Mouse (Mus musculus) hindbrain, embryonic 13.5 days (tissue): Measurements from ENCODE around the gene Abca12. TPM values are rescaled to one million over a fixed set of nuclear protein-coding genes. Genes with fewer than 3 reads are reported as not detected.

Experiments used
- ATAC-seq: fragments of 200-750 bp; cut with Nextera tagmentation; 2 replicates; pipeline ENCODE4 v1.8.0; 2017; ENCODE audit warnings: moderate TSS enrichment; ENCODE audit not compliant: low FRiP score
- H3K27ac ChIP-seq: fragments of 300-500 bp; sonication (generic); 2 replicates; pipeline ENCODE4 v1.5.1; 2015; ENCODE audit warnings: inconsistent platforms, mild to moderate bottlenecking, moderate library complexity
- H3K27me3 ChIP-seq: fragments of 300-500 bp; sonication (generic); 2 replicates; pipeline ENCODE4 v1.6.1; 2015; ENCODE audit warnings: mild to moderate bottlenecking, inconsistent platforms
- H3K36me3 ChIP-seq: fragments of 300-500 bp; sonication (generic); 2 replicates; pipeline ENCODE4 v1.6.1; 2015; ENCODE audit warnings: mild to moderate bottlenecking, inconsistent platforms
- H3K4me1 ChIP-seq: fragments of 300-500 bp; sonication (generic); replicated peaks from 2 replicates; pipeline ENCODE4 v1.6.1; 2015; ENCODE audit warnings: inconsistent platforms
- H3K4me2 ChIP-seq: fragments of 300-500 bp; sonication (generic); 2 replicates; pipeline ENCODE4 v1.6.1; 2015; ENCODE audit warnings: inconsistent platforms, mild to moderate bottlenecking, moderate library complexity
- H3K4me3 ChIP-seq: fragments of 300-500 bp; sonication (generic); 2 replicates; pipeline ENCODE4 v1.5.1; 2015; ENCODE audit warnings: mild to moderate bottlenecking, inconsistent platforms
- H3K9ac ChIP-seq: fragments of 300-500 bp; sonication (generic); 2 replicates; pipeline ENCODE4 v1.6.1; 2015; ENCODE audit warnings: mild to moderate bottlenecking, inconsistent platforms
- H3K9me3 ChIP-seq: fragments of 300-500 bp; sonication (generic); 2 replicates; pipeline ENCODE4 v1.6.1; 2016; ENCODE audit warnings: inconsistent platforms
- WGBS: fragments of 180-500 bp; shearing (Covaris S2); methylation state at CpG from one replicate; pipeline ENCODE4 v1.1.7; 2015; 5-methylcytosine and 5-hydroxymethylcytosine counted together
- polyA plus RNA-seq: library from polyadenylated mRNA; unstranded; fragments of >200 nt; fragmentation: Nextera tagmentation; extraction: Ambion mirVana; gene quantifications from 2 replicates; pipeline ENCODE4 v1.2.1, GENCODE M21; 2015

Abca12 gene
- polyA plus RNA-seq, 1 experiment from 2014 or later: 0.03 TPM

GRCm38 (mm10) chr1:71263532-71263931 is 151.2 kb downstream of the Abca12 start:
- no peak overlapping the region for H3K4me3 ChIP-seq
- no peaks in the 10 kb centered on the region for H3K4me1 ChIP-seq
- no peak for ATAC-seq
- no peak overlapping the region for H3K27ac ChIP-seq
- 93% methylated on average over 7 of the region's 7 CpGs for WGBS
- H3K4me2 ChIP-seq: no peak overlapping the region
- no peaks in the 10 kb centered on the region for H3K9me3 ChIP-seq
- no peak overlapping the region for H3K9ac ChIP-seq
- no peaks in the 10 kb centered on the region for H3K36me3 ChIP-seq
- no peaks in the 10 kb centered on the region for H3K27me3 ChIP-seq

DNA sequence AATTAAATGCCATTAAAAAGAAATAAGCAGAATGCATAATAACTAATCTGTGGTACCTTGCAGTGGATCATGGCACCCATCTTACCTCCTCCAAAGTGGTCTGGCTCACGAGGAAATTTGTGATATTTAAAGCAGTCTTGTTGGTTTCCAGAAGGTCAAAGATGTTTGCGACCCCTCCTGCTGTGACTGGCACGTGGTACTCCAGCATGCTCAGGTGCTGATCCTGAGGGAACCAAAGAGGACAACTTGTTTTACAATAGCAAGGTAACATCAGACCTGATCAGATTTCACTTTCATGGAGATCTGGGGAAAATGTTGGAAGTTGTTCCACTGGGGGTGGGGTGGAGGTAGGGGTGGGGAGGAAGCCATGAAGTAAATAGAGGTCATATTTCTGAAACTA is 170.1 kb downstream of the Abca12 start:
- Histone ChIP-seq H3K9ac (no peak overlapping the region), H3K4me3 (no peak overlapping the region), H3K27me3 (no peaks in the 10 kb centered on the region), H3K4me1 (no peaks in the 10 kb centered on the region), H3K36me3 (no peaks in the 10 kb centered on the region), H3K27ac (no peak overlapping the region), H3K4me2 (no peak overlapping the region), H3K9me3 (0 out of 2 replicates have a peak, but pooled peaks cover 3% of the 10 kb centered on the region)
- no peak for ATAC-seq
- 64% methylated on average over 3 of the region's 3 CpGs for WGBS

GRCm38 (mm10) chr1:71241396-71241795 is 173.3 kb downstream of the Abca12 start:
- Histone ChIP-seq H3K4me3 (no peak overlapping the region), H3K36me3 (no peaks in the 10 kb centered on the region), H3K9me3 (0 out of 2 replicates have a peak, but pooled peaks cover 3% of the 10 kb centered on the region), H3K4me2 (no peak overlapping the region), H3K4me1 (no peaks in the 10 kb centered on the region), H3K27me3 (no peaks in the 10 kb centered on the region), H3K27ac (no peak overlapping the region), H3K9ac (no peak overlapping the region)
- WGBS: 69% methylated on average over 1 of the region's 1 CpGs
- no peak for ATAC-seq

- Histone ChIP-seq H3K36me3 (no peaks in the 10 kb centered on the region), H3K4me1 (no peaks in the 10 kb centered on the region), H3K9ac (no peak overlapping the region), H3K9me3 (0 out of 2 replicates have a peak, but pooled peaks cover 3% of the 10 kb centered on the region), H3K27ac (no peak overlapping the region), H3K4me3 (no peak overlapping the region), H3K4me2 (no peak overlapping the region), H3K27me3 (no peaks in the 10 kb centered on the region)
- 82% methylated on average over 4 of the region's 4 CpGs for WGBS
- no peak for ATAC-seq
These were observed 175.1 kb downstream of the Abca12 start for GRCm38 (mm10) chr1:71239586-71239985.

DNA sequence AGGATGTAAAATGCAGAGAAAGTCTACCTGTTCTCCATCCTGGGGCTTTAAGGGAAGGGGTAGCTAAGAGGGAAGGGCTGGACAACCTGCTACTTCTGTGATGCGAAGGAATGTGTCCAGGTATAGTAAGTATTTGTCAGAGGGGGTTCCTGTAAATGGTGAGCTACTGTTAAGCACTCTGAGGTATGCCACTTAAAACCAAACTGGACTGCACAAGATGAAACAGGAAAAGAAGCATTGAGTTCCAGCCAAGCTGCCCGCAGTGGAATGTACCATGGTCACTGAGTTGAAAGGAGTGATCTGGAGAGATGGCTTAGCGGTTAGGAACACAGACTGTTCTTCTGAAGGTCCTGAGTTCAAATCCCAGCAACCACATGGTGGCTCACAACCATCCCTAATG is 179.4 kb downstream of the Abca12 start:
- Histone ChIP-seq H3K4me2 (no peak overlapping the region), H3K4me3 (no peak overlapping the region), H3K27me3 (no peaks in the 10 kb centered on the region), H3K4me1 (no peaks in the 10 kb centered on the region), H3K36me3 (no peaks in the 10 kb centered on the region), H3K27ac (no peak overlapping the region), H3K9ac (no peak overlapping the region), H3K9me3 (no peaks in the 10 kb centered on the region)
- WGBS: 89% methylated on average over 3 of the region's 3 CpGs
- ATAC-seq: no peak

DNA sequence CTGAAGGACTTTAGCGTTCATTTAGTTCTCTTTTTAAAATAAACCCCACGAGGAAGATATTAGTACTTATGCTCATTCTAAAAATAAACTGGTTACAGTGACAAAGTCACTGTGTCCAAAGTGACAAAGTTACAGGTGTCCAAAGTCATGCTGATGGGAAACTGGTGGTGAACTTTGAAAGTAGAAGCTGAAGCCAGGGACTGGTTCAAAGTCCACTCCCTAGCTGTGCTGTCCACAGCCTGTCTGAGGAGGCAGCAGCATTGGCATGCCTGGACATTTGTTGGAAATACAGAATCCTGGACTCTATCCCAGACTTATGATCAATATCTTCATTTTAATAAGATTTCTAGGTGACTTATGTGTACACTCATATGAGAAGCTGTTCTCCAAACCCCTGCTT is 183.5 kb downstream of the Abca12 start:
- no peaks in the 10 kb centered on the region for H3K9me3 ChIP-seq
- WGBS: 74% methylated on average over 2 of the region's 2 CpGs
- H3K4me2 ChIP-seq: no peak overlapping the region
- H3K36me3 ChIP-seq: no peaks in the 10 kb centered on the region
- no peak overlapping the region for H3K4me3 ChIP-seq
- no peaks in the 10 kb centered on the region for H3K27me3 ChIP-seq
- no peaks in the 10 kb centered on the region for H3K4me1 ChIP-seq
- no peak for ATAC-seq
- no peak overlapping the region for H3K27ac ChIP-seq
- no peak overlapping the region for H3K9ac ChIP-seq

DNA sequence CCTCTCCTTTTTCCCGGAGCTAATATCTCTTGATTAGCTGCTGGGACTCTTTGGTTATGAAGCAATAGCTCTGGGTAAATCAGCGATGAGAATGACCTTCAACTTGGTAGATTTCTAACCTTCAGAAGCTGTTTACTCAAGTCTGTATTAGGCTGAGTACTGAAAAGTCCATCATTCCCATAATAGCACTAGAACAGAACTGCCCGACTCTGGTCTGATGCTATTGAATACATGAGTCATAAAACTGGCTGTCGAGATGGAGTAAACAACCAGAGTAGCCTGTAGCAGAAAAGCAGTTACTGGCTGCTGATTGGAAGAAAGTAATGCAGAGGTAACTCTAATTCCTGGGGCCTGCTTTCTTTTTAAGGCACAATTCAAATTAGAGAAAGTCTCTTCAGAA is 211.1 kb downstream of the Abca12 start:
- no peak overlapping the region for H3K27ac ChIP-seq
- no peak for ATAC-seq
- H3K27me3 ChIP-seq: no peaks in the 10 kb centered on the region
- WGBS: 93% methylated on average over 4 of the region's 4 CpGs
- no peak overlapping the region for H3K4me2 ChIP-seq
- H3K36me3 ChIP-seq: no peaks in the 10 kb centered on the region
- H3K9ac ChIP-seq: no peak overlapping the region
- no peak overlapping the region for H3K4me3 ChIP-seq
- no peaks in the 10 kb centered on the region for H3K4me1 ChIP-seq
- no peaks in the 10 kb centered on the region for H3K9me3 ChIP-seq

DNA sequence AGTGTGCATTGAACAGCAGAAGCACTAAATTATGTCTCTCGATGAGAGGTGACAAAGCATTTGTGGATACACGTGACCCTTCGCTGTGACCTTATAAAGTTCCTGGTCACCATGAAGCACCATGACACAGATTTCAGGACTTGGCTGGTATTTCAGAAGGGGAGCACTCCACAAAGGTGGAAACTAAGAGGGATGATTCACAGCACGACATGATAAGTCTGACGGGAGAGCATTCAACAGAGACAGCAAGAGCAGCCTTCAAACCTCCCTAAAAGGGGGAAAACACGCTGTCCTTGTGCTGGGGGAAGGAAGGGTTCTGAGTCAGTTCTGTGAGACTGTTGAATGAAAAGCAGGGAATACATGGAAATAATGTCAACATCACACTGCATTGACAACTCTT is 218.5 kb downstream of the Abca12 start:
- no peak overlapping the region for H3K27ac ChIP-seq
- WGBS: 89% methylated on average over 6 of the region's 6 CpGs

DNA sequence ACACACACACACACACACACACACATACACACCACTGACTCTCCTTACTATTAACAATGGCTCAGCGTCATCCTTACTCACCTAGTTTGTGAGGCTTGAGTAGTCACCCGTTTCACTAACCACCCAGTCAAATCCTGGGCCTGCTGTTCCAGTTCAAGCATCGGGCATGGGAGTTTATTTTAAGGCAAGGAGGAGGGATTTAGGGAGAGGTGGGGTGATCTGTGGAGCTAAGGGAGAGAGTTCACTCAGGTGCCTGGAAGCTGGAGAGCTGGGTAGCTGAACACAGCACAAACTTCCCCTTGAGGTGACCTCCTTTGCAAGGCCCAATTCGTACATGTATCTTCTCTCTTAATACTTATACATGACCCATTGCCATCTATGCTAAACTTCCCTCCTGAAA is 219.4 kb downstream of the Abca12 start:
- no peak overlapping the region for H3K9ac ChIP-seq
- no peaks in the 10 kb centered on the region for H3K4me1 ChIP-seq
- no peak overlapping the region for H3K4me2 ChIP-seq
- WGBS: 85% methylated on average over 4 of the region's 4 CpGs
- no peak for ATAC-seq
- H3K27ac ChIP-seq: no peak overlapping the region
- H3K27me3 ChIP-seq: no peaks in the 10 kb centered on the region
- no peaks in the 10 kb centered on the region for H3K36me3 ChIP-seq
- no peaks in the 10 kb centered on the region for H3K9me3 ChIP-seq
- no peak overlapping the region for H3K4me3 ChIP-seq

More for the DNA sequence above, 218.5 kb downstream of the Abca12 start:
- no peaks in the 10 kb centered on the region for H3K27me3 ChIP-seq
- H3K9me3 ChIP-seq: no peaks in the 10 kb centered on the region
- no peak for ATAC-seq
- no peaks in the 10 kb centered on the region for H3K4me1 ChIP-seq
- no peaks in the 10 kb centered on the region for H3K36me3 ChIP-seq
- no peak overlapping the region for H3K4me3 ChIP-seq
- no peak overlapping the region for H3K9ac ChIP-seq
- H3K4me2 ChIP-seq: no peak overlapping the region

DNA sequence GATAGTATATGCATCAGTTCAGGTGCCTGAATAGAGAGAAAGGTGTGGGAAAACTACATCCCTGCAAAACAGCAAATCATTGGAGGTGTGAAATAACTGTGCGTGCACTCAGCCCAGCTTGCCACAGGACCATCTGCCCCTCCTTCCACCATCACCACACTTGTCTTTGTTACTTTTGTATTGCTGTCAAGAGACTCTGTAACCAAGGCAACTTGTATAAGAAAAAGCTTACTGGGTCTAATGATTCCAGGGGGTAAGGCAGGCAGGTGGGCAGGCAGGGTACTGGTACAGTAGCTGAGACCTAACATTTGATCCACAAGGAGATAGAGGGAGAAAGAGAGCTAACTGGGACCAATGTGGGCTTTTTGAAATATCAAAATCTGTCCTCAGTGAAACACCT is 220.8 kb downstream of the Abca12 start:
- 46% methylated on average over 1 of the region's 1 CpGs for WGBS
- Histone ChIP-seq H3K27me3 (no peaks in the 10 kb centered on the region), H3K4me3 (no peak overlapping the region), H3K9ac (no peak overlapping the region), H3K27ac (no peak overlapping the region), H3K4me2 (no peak overlapping the region), H3K36me3 (no peaks in the 10 kb centered on the region), H3K9me3 (no peaks in the 10 kb centered on the region), H3K4me1 (no peaks in the 10 kb centered on the region)
- no peak for ATAC-seq

Other genes with a start within 250 kb of the Abca12 start
- 31.6 and 34.2 TPM in 2 replicates for gene Atic, start 142.2 kb upstream of the Abca12 start, polyA plus RNA-seq
- 36.1 and 48.9 TPM in 2 replicates for gene Fn1, start 238.3 kb upstream of the Abca12 start, polyA plus RNA-seq